Mouse (Mus musculus) G1E (cell line): ENCODE measurements at regions not wholly inside any gene's neighbourhood (a gene's known extent, or its start where the extent isn't known, plus 50 kb on each side); places are given as distances from the start of the nearest gene placed in this dataset.

ENCODE experiments used
- ATAC-seq: 2 replicates; pipeline ENCODE4 v1.8.0; 2016; ENCODE audit warnings: mild to moderate bottlenecking; ENCODE audit not compliant: insufficient number of reproducible peaks, poor library complexity, low FRiP score, severe bottlenecking; ENCODE audit errors: extremely low read depth
- DNase-seq: peaks from one replicate; pipeline ENCODE4 v3.0.0; 2012; ENCODE audit warnings: low spot score
- H3K27me3 ChIP-seq: 2 replicates; pipeline ENCODE4 v1.6.1; 2012; ENCODE audit warnings: mild to moderate bottlenecking, low read length, inconsistent platforms; ENCODE audit not compliant: insufficient read depth
- H3K36me3 ChIP-seq: replicated peaks from 2 replicates; pipeline ENCODE3; 2012; ENCODE audit warnings: mild to moderate bottlenecking, inconsistent platforms
- H3K4me1 ChIP-seq: 2 replicates; pipeline ENCODE4 v1.6.1; 2012; ENCODE audit warnings: low read depth, low read length, inconsistent platforms, mixed read lengths; ENCODE audit not compliant: insufficient read depth
- H3K4me3 ChIP-seq: 2 replicates; pipeline ENCODE4 v1.5.1; 2012; ENCODE audit warnings: low read depth, mild to moderate bottlenecking, inconsistent platforms, low read length, moderate library complexity, mixed read lengths
- H3K9me3 ChIP-seq: replicated peaks from 2 replicates; pipeline ENCODE4 v1.6.1; 2012; ENCODE audit warnings: inconsistent platforms
- CTCF ChIP-seq: IDR thresholded peaks from 2 replicates; pipeline ENCODE4 v1.5.1; 2012; ENCODE audit warnings: low read depth, low read length, inconsistent platforms, mixed read lengths
- GATA1 ChIP-seq: IDR thresholded peaks from 2 replicates; pipeline ENCODE4 v1.6.1; 2012; ENCODE audit warnings: borderline replicate concordance, low read length, inconsistent platforms, mixed read lengths
- GATA2 ChIP-seq: IDR thresholded peaks from 2 replicates; pipeline ENCODE4 v1.6.1; 2012; ENCODE audit warnings: low read depth, low read length, inconsistent platforms, borderline replicate concordance
- POLR2AphosphoS5 ChIP-seq: IDR thresholded peaks from 2 replicates; pipeline ENCODE4 v1.6.1; 2012; ENCODE audit warnings: low read depth, low read length, inconsistent platforms; ENCODE audit not compliant: insufficient replicate concordance
- TAL1 ChIP-seq: conservative IDR thresholded peaks from 2 replicates; pipeline ENCODE4 v1.6.1; 2012; ENCODE audit warnings: low read depth, low read length, inconsistent platforms, mixed read lengths

DNA sequence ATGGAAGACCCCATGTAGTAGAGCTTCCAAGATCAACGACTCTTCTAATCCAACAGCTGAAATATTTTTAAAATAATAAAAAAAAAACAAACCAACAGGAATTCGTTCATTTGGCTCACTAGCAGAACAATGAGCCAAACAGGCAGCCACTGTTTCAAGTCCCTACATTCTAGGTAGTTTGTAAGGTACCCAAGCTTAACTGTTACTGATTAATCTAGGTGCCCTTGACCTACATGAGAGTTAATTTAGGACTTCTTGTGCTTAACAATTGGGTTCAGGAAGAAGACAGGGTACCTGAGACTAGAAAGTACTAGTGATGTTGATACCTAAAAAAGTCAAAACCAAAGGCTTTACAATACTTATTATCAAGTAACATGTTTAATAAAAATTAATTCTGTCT, 381.2 kb upstream of the Jag1 start:
- H3K4me1 ChIP-seq: no peaks in the 10 kb centered on the region
- ATAC-seq: no peak
- no peak for DNase-seq
- no peaks in the 10 kb centered on the region for H3K36me3 ChIP-seq
- H3K9me3 ChIP-seq: 0 out of 2 replicates have a peak, but pooled peaks cover 1% of the 10 kb centered on the region
- no peak overlapping the region for H3K4me3 ChIP-seq
- H3K27me3 ChIP-seq: no peaks in the 10 kb centered on the region
- TF ChIP-seq TAL1: no peak
- no peak for TF ChIP-seq CTCF
- no peak for TF ChIP-seq GATA2
- no peak for TF ChIP-seq POLR2AphosphoS5
- no peak for TF ChIP-seq GATA1

DNA sequence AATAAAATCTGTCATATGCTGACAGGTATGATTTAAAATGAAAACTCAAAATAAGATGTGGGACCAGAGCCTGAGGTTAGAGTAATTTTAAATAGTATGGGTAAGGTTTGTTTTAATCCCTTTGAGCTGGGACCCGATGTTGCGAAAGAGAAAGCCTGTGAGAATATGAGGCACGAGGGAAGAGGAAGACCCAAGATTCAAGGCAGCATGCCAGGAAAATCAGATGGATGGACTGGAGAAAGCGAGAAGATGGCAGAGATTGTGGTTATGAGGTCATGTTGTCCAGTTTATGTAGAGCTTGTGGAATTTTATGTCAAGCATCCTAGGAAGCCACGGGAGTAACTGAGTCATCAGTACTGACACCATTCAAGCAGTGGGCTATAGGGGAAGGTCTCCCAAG, 377.2 kb upstream of the Jag1 start:
- TF ChIP-seq GATA2 (no peak), GATA1 (no peak), TAL1 (no peak), POLR2AphosphoS5 (no peak), CTCF (no peak)
- no peaks in the 10 kb centered on the region for H3K4me1 ChIP-seq
- no peak for ATAC-seq
- no peaks in the 10 kb centered on the region for H3K27me3 ChIP-seq
- no peaks in the 10 kb centered on the region for H3K36me3 ChIP-seq
- peaks cover 8% of the 10 kb centered on the region for H3K9me3 ChIP-seq
- DNase-seq: no peak
- H3K4me3 ChIP-seq: no peak overlapping the region

DNA sequence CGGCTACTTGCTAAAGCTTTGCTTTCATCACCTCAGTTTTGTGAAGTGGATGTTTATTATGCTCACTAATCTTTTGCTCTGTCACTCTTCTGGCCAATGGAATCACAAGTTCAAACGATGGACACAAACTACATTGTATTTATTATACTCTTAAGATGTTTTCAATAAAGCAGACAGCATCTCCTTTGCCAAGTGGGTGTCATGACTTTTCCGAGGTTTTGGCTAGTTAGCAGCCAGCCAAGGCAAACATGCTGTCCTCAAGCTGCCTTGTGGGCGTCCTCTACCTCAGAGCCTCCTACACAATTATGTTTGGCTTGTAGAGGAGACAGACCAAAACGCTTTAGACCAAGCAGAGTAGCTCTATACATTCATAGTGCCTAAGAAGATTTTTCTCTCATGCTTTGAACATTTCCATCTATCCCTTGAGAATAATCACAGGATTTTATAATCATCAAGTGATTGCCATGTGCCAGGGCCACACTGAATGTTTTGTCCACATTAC, 372.8 kb upstream of the Jag1 start:
- no peak for DNase-seq
- no peak for TF ChIP-seq POLR2AphosphoS5
- H3K4me3 ChIP-seq: no peak overlapping the region

DNA sequence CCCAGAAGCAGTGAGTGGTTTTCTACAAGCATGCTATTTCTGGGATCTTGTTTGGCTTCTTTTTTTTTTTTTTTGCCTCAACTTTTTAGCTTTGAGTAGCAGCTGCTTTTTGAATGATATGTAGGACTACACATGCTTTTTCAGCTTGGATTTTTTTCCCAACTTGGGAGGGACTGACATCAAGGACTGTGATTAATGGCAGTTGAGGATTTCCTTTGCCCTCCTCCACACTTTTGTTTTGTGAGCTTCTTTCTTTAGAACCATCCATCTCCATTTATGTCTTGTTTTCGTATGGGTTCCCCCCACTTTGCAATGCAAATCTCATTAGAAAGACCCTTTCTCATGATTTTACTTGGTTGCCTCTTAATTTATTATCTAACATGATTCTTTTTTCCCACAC, 352.3 kb upstream of the Jag1 start:
- ATAC-seq: no peak
- Histone ChIP-seq H3K4me3 (no peak overlapping the region), H3K27me3 (no peaks in the 10 kb centered on the region), H3K9me3 (no peaks in the 10 kb centered on the region), H3K4me1 (no peaks in the 10 kb centered on the region), H3K36me3 (no peaks in the 10 kb centered on the region)
- TF ChIP-seq CTCF (no peak), TAL1 (no peak), GATA2 (no peak), POLR2AphosphoS5 (no peak), GATA1 (no peak)
- no peak for DNase-seq

More for the DNA sequence above, 372.8 kb upstream of the Jag1 start:
- Histone ChIP-seq H3K4me1 (no peaks in the 10 kb centered on the region), H3K9me3 (peaks cover 8% of the 10 kb centered on the region), H3K36me3 (no peaks in the 10 kb centered on the region), H3K27me3 (no peaks in the 10 kb centered on the region)
- no peak for ATAC-seq

DNA sequence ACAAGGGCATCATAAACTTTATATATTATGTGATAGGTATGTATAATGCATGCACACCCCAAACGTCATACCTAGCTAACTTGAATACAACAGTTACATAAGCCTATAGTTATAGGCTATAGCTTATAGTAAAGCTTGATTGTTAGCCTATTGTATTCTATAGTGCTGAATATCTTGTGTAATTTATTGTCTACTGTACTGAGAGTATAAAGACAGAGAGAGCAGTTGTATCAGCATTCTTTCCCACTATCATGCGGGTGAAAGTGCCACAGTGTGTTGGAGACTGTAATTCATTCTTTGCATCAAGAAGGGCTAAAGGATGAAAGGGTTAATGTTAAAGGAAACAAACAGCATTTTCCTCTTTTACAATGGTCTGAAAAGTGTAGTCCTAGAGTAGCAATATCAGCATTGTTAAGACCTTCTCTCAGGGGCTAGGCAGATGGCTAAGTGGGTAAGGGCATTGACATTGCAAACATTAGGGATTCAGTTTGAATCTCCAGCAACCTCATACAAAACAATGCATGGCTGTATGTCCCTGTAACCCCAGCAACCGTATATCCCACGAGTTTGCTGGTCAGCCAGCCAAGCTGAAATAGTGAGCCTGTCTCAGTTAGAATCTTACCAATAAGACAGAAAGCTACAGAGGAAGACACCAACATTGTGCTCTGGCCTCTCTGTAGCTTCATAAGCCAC, 340.8 kb upstream of the Jag1 start:
- DNase-seq (no peak), ATAC-seq (no peak)
- H3K36me3 ChIP-seq: no peaks in the 10 kb centered on the region
- no peaks in the 10 kb centered on the region for H3K4me1 ChIP-seq
- no peak for TF ChIP-seq GATA2
- no peak for TF ChIP-seq GATA1
- TF ChIP-seq POLR2AphosphoS5: no peak
- TF ChIP-seq TAL1: no peak
- no peak for TF ChIP-seq CTCF
- H3K27me3 ChIP-seq: no peaks in the 10 kb centered on the region
- H3K4me3 ChIP-seq: no peak overlapping the region
- peaks cover 5% of the 10 kb centered on the region for H3K9me3 ChIP-seq

DNA sequence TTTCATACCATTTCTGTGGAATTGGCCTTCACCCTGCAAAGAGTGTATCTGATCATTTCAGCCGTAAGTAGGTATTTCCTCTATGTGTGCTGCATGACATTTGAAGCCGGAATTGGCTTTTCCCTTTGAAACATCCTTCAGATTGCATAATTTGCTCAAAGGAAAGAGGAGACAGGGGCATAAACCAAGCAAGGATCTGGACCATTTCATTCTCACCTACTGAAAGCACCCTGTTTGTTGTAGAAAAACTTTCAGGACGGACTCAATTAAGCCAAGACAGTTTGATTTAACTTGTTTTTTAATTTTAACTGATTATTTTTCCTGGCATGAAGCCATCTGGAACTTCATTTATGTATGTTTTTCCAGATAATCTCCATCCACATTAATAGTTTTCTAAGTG, 340.0 kb upstream of the Jag1 start:
- no peak for DNase-seq
- ATAC-seq: no peak
- H3K36me3 ChIP-seq: no peaks in the 10 kb centered on the region
- H3K4me3 ChIP-seq: no peak overlapping the region
- no peaks in the 10 kb centered on the region for H3K4me1 ChIP-seq
- TF ChIP-seq TAL1: no peak
- no peak for TF ChIP-seq POLR2AphosphoS5
- TF ChIP-seq GATA2: no peak
- no peak for TF ChIP-seq GATA1
- no peak for TF ChIP-seq CTCF
- H3K27me3 ChIP-seq: no peaks in the 10 kb centered on the region
- peaks cover 5% of the 10 kb centered on the region for H3K9me3 ChIP-seq
